Mouse (Mus musculus): Measurements from ENCODE around the gene Trp53rkb. TPM values are rescaled to one million over a fixed set of nuclear protein-coding genes. Genes with fewer than 3 reads are reported as not detected.
"Not testable (repeated sequence)": the region's sequence is repeated elsewhere in the genome, so short reads cannot be mapped to it uniquely, and the experiment has no call there.

Trp53rkb gene
- 1 to 10 TPM; 5.3 to 6.4 TPM for total RNA-seq (2021)
- long read RNA-seq, experiment 1, full-length matches to known transcripts, result 5 of 8 reads
- long read RNA-seq, experiment 1, partial matches to known transcripts, result 0 of 8 reads
- long read RNA-seq, experiment 1, other reads (novel, unspliced or antisense), result 3 of 8 reads
- long read RNA-seq, experiment 2, full-length matches to known transcripts, result 6 of 9 reads
- long read RNA-seq, experiment 2, partial matches to known transcripts, result 0 of 9 reads
- long read RNA-seq, experiment 2, other reads (novel, unspliced or antisense), result 3 of 9 reads

DNA sequence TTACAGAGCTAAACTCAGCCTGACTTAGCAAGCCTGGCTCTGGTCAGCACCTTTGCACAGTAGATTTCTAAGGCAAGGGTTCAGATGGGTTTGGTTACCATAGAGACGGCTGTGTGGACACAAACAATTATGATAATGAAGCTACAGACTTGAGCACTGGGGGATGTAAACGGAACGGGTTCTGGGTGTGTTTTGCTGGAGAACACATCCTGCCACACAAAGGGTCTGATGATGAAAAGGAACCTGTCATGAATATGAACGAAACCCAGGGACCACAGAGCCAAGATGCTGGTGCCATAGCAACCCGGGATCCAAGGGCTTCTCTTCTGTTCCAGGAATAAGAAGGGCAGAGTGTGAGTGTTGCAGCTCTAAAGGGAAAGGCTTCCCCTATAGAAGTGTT is at the start of gene Trp53rkb:
Gene Trp53rkb (plus strand): TSS at position 177 of the 400 bp plus-strand sequence.
- DNase-seq (ENCODE audit: extremely low spot score in 1 of 2, low spot score in 2 of 2), result no peak
- peak within 1 kb of the TSS; percentile 64 for H3K4me3 ChIP-seq
- peak within 1 kb of the TSS; percentile 80 for H3K27ac ChIP-seq
- intact Hi-C loops (cut with DNase I), result no loop called here
- no peak for TF ChIP-seq CTCF (IDR thresholded peaks at IDR 0.05)

- Histone ChIP-seq H3K27ac (no peak overlapping the region), H3K4me3 (no peak overlapping the region)
- TF ChIP-seq CTCF (IDR thresholded peaks at IDR 0.05), result no peak
- no peak for DNase-seq (ENCODE audit: extremely low spot score in 1 of 2, low spot score in 2 of 2)
- intact Hi-C loops (cut with DNase I), result no loop called here
Measured at GRCm38 (mm10) chr2:166743504-166743903, 48.8 kb upstream of the Trp53rkb start.

GRCm38 (mm10) chr2:166744433-166744832 is 47.9 kb upstream of the Trp53rkb start:
- DNase-seq (ENCODE audit: extremely low spot score in 1 of 2, low spot score in 2 of 2), result no peak
- Histone ChIP-seq H3K4me3 (no peak overlapping the region), H3K27ac (no peak overlapping the region)
- TF ChIP-seq CTCF (IDR thresholded peaks at IDR 0.05), result no peak
- intact Hi-C loops (cut with DNase I), result no loop called here

GRCm38 (mm10) chr2:166745849-166746248 is 46.5 kb upstream of the Trp53rkb start:
- Histone ChIP-seq H3K4me3 (no peak overlapping the region), H3K27ac (no peak overlapping the region)
- DNase-seq (ENCODE audit: extremely low spot score in 1 of 2, low spot score in 2 of 2), result no peak
- intact Hi-C loops (cut with DNase I), result no loop called here
- no peak for TF ChIP-seq CTCF (IDR thresholded peaks at IDR 0.05)

DNA sequence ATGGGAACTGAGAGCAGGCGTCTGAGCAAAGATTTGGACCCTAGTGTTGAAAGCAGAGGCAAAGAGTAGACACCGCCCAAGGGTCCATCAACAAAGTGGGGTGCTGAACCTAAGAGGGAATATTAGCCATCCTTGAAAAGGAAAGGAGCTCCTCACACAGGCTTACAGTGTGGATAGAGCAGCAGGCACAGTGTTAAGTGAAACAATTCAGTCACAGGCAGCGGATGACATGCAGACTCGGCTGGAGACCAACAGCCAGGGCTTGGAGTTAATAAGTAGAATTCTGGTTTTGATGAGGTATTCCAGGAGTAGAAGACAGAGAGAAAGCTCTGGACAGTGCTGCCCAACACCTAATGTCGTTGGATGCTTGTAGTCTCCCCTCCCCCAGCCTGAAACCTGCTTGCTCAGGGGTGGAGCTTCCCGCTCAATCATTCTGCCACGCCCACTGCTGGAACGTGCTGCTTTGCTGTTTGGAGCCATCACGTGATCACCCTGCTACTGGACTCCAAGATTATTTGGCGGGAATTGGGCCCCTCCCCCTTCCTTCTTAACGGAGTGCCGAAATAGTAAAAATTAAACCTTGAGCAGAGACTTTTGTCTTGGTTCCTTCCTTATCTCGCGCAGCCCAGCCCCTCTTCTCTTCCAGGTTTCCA is 45.9 kb upstream of the Trp53rkb start:
- H3K4me3 ChIP-seq; DNase-seq (ENCODE audit: extremely low spot score in 1 of 2, low spot score in 2 of 2); intact Hi-C loops (cut with DNase I); H3K27ac ChIP-seq: not testable (repeated sequence)

DNA sequence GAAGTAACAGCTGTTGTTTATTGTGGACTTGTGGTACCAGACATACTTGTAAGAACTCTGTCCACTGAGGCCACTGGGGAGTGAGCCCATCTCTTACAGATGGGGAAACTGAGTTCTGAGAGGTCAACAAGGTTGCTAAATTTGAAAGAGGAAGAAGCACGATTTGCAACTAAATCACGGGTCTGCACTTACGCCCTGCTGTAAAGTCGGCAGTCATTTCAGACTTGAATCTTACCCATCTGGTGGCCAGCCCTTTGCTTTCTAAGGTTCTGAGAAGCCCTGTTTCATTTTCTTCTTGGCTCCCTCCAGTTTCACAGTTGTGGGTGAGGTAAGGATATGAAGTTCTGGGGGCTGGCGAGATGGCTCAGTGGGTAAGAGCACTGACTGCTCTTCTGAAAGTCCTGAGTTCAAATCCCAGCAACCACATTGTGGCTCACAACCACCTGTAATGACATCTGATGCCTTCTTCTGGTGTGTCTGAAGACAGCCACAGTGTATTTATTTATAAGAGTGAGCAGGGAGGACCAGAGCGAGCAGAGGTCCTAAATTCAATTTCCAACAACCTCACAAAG is 41.6 kb upstream of the Trp53rkb start:
- TF ChIP-seq CTCF (IDR thresholded peaks at IDR 0.05), result no peak
- intact Hi-C loops (cut with DNase I), result no loop called here

GRCm38 (mm10) chr2:166754194-166754593 is 38.1 kb upstream of the Trp53rkb start:
- Histone ChIP-seq H3K4me3 (no peak overlapping the region), H3K27ac (no peak overlapping the region)
- no peak for DNase-seq (ENCODE audit: extremely low spot score in 1 of 2, low spot score in 2 of 2)
- intact Hi-C loops (cut with DNase I), result no loop called here
- TF ChIP-seq CTCF (IDR thresholded peaks at IDR 0.05), result no peak

More for the DNA sequence above, 41.6 kb upstream of the Trp53rkb start:
- no peak overlapping the region for H3K4me3 ChIP-seq
- DNase-seq (ENCODE audit: extremely low spot score in 1 of 2, low spot score in 2 of 2), result no peak
- no peak overlapping the region for H3K27ac ChIP-seq

GRCm38 (mm10) chr2:166754760-166755159 is 37.6 kb upstream of the Trp53rkb start:
- TF ChIP-seq CTCF (IDR thresholded peaks at IDR 0.05), result no peak
- DNase-seq (ENCODE audit: extremely low spot score in 1 of 2, low spot score in 2 of 2), result no peak
- intact Hi-C loops (cut with DNase I), result no loop called here
- H3K27ac ChIP-seq, result no peak overlapping the region
- H3K4me3 ChIP-seq, result no peak overlapping the region

GRCm38 (mm10) chr2:166757969-166758368 is 34.4 kb upstream of the Trp53rkb start:
- no peak for TF ChIP-seq CTCF (IDR thresholded peaks at IDR 0.05)
- H3K27ac ChIP-seq, result no peak overlapping the region
- no peak for DNase-seq (ENCODE audit: extremely low spot score in 1 of 2, low spot score in 2 of 2)
- intact Hi-C loops (cut with DNase I), result no loop called here
- H3K4me3 ChIP-seq, result no peak overlapping the region

- Histone ChIP-seq H3K27ac (no peak overlapping the region; the same call in 1 of the 2 replicates), H3K4me3 (no peak overlapping the region)
- intact Hi-C loops (cut with DNase I), result no loop called here
- DNase-seq (ENCODE audit: extremely low spot score in 1 of 2, low spot score in 2 of 2), result no peak
- TF ChIP-seq CTCF (IDR thresholded peaks at IDR 0.05), result no peak
Measured at GRCm38 (mm10) chr2:166764051-166764450, 28.3 kb upstream of the Trp53rkb start.

GRCm38 (mm10) chr2:166767591-166767990 is 24.7 kb upstream of the Trp53rkb start:
- TF ChIP-seq CTCF (IDR thresholded peaks at IDR 0.05), result no peak
- H3K27ac ChIP-seq, result no peak overlapping the region
- intact Hi-C loops (cut with DNase I), result no loop called here
- DNase-seq (ENCODE audit: extremely low spot score in 1 of 2, low spot score in 2 of 2), result no peak
- no peak overlapping the region for H3K4me3 ChIP-seq

GRCm38 (mm10) chr2:166771396-166771795 is 20.9 kb upstream of the Trp53rkb start:
- no peak for TF ChIP-seq CTCF (IDR thresholded peaks at IDR 0.05)
- H3K4me3 ChIP-seq, result no peak overlapping the region
- DNase-seq (ENCODE audit: extremely low spot score in 1 of 2, low spot score in 2 of 2), result no peak
- intact Hi-C loops (cut with DNase I), result loop anchor here (2.0 kb wide), 1 partner anchor 37 kb away; no protein-coding TSS in a partner anchor
- H3K27ac ChIP-seq, result no peak overlapping the region
